In the genomic region with DNA sequence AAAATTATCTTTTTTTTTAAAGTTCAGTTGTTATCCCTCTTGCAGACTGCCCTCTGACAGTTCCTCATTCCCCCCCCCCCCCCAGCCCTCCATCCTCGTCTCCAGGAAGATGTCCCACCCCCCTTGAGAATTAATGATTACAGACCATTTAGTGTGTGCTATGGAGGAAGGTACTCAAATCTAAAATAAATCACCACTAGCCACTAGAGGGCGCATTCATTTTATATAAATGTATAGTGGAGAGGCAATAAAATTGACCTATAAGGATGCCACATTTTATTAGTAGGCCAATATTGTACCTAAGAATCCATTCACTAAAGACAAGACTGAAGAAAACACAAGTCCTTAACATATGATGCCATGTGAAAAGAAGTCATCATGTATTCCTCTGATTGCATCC, we compare ENCODE assay signal across 9 mouse cellular contexts. TPM values are rescaled to one million over a fixed set of nuclear protein-coding genes. Genes with fewer than 3 reads are reported as not detected.
DNase-seq lines count a peak whose midpoint lies in the region; ATAC-seq lines count a peak whose summit lies in the region.
"Had no signal": no experiment of that assay in that cellular context is flagged by ENCODE, and none has a peak within 500 bp of the region (broad histone marks: within the 10 kb centered on the region; RNA-seq: fewer than 3 reads in every experiment).

No protein-coding gene starts in this region.

- WGBS in midbrain, embryonic 12.5 days: 27% methylated on average over 2 of the region's 2 CpGs
- 45% methylated on average over 2 of the region's 2 CpGs for whole genome bisulfite sequencing in midbrain, embryonic 10.5 days

- no peak overlapping the region for H3K4me3 ChIP-seq in midbrain, embryonic 12.5 days
- H3K4me3 ChIP-seq in midbrain, embryonic 10.5 days: no peak overlapping the region
- H3K4me3 ChIP-seq: megakaryocyte, embryonic 14.5 days had no signal

- peak; percentile 47; the same call in 1 of the 2 replicates for ATAC-seq in midbrain, embryonic 12.5 days (ENCODE audit: low FRiP score, low read depth)

- H3K4me2 ChIP-seq in midbrain, embryonic 12.5 days (replicated peaks): no peak overlapping the region

- H3K9me3 ChIP-seq in midbrain, embryonic 12.5 days: no peaks in the 10 kb centered on the region
- H3K9me3 ChIP-seq in midbrain, embryonic 10.5 days (replicated peaks): no peaks in the 10 kb centered on the region
- H3K9me3 ChIP-seq: megakaryocyte, embryonic 14.5 days had no signal

- no peak overlapping the region for H3K9ac ChIP-seq in midbrain, embryonic 12.5 days (replicated peaks)

- no peak overlapping the region for H3K27ac ChIP-seq in midbrain, embryonic 12.5 days (replicated peaks)
- no peak overlapping the region for H3K27ac ChIP-seq in midbrain, embryonic 10.5 days (replicated peaks)

- no peaks in the 10 kb centered on the region for H3K36me3 ChIP-seq in midbrain, embryonic 12.5 days
- H3K36me3 ChIP-seq in midbrain, embryonic 10.5 days: no peaks in the 10 kb centered on the region

- H3K27me3 ChIP-seq in midbrain, embryonic 12.5 days: no peaks in the 10 kb centered on the region
- no peaks in the 10 kb centered on the region for H3K27me3 ChIP-seq in midbrain, embryonic 10.5 days (ENCODE audit: low read depth, poor library complexity, severe bottlenecking)
- H3K27me3 ChIP-seq: megakaryocyte, embryonic 14.5 days had no signal

- H3K4me1 ChIP-seq in midbrain, embryonic 12.5 days: no peaks in the 10 kb centered on the region
- H3K4me1 ChIP-seq in midbrain, embryonic 10.5 days: no peaks in the 10 kb centered on the region
- H3K4me1 ChIP-seq: megakaryocyte, embryonic 14.5 days had no signal

- peak; percentile 15 for DNase-seq in heart, adult 8-10 months (ENCODE audit: low spot score)
- no peak for DNase-seq in heart, adult 11 months
- no peak for DNase-seq in midbrain, embryonic 10.5 days (ENCODE audit: low spot score)
- DNase-seq in c-Kit-positive CD71-positive TER-119-negative erythroid progenitor cells, embryonic 14.5 days (ENCODE audit: low read depth): peak; percentile 1
- DNase-seq in retina, postnatal 1 day: peak; percentile 57
- DNase-seq in left cerebral cortex, adult 11 months (ENCODE audit: low spot score): no peak
- DNase-seq in adrenal gland, postnatal 14 days: no peak

RNA-seq across cellular contexts. Expression of a gene that starts 40.0 kb away (rescaled TPM):
- total RNA-seq in heart, adult 8-10 months (2022): 1 to 10 TPM; 1.8 to 6.0 (median 5.1) TPM
- 7.1 and 7.6 TPM in 2 replicates for polyA plus RNA-seq in midbrain, embryonic 12.5 days (2016; fragmentation: Nextera tagmentation; extraction: Ambion mirVana)
- 1.3 and 1.9 TPM in 2 replicates for polyA plus RNA-seq in midbrain, embryonic 10.5 days (2016; fragmentation: Nextera tagmentation; extraction: Ambion mirVana)
- total RNA-seq in adrenal gland, postnatal 14 days (2021): 0.82 and 1.6 TPM in 2 replicates

Comparison
In these comparisons a context has a peak if more than half of its experiments do, and no peak if none do; other contexts are left out.
1. DNase-seq: peak in heart, adult 8-10 months (single experiment), c-Kit-positive CD71-positive TER-119-negative erythroid progenitor cells, embryonic 14.5 days (single experiment) and retina, postnatal 1 day (single experiment); none in heart, adult 11 months (single experiment), midbrain, embryonic 10.5 days (single experiment), left cerebral cortex, adult 11 months (single experiment) and adrenal gland, postnatal 14 days (single experiment).